Mouse (Mus musculus): Measurements from ENCODE around the gene Mxd4. TPM values are rescaled to one million over a fixed set of nuclear protein-coding genes. Genes with fewer than 3 reads are reported as not detected.

The Mxd4 gene
- polyA plus RNA-seq, 1 experiment from 2014 or later, result 50.3 TPM

DNA sequence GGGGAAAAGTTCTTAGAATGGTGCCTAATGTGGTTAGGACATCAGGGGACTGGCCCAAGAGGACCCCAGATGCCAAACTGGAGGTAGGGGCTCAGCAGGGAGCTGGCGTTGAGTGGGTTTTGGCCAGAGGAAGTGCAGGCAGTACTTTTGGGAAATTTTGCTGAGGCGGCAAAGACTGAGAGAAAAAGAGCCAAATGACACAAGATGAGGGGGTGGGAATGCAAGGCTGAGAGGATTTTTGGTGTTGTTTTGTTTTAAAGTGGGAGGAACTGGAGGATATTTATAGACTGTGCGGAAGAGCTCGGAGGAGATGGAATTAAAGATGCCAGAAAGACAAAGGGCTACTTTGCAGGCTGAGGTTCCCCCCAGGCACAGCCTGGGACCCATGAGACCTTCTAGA is 16.8 kb downstream of the Mxd4 start:
- no peak for DNase-seq (ENCODE audit: low spot score)

- no peak for DNase-seq (ENCODE audit: low spot score)
These were observed 17.6 kb downstream of the Mxd4 start for GRCm38 (mm10) chr5:34169954-34170353.

DNA sequence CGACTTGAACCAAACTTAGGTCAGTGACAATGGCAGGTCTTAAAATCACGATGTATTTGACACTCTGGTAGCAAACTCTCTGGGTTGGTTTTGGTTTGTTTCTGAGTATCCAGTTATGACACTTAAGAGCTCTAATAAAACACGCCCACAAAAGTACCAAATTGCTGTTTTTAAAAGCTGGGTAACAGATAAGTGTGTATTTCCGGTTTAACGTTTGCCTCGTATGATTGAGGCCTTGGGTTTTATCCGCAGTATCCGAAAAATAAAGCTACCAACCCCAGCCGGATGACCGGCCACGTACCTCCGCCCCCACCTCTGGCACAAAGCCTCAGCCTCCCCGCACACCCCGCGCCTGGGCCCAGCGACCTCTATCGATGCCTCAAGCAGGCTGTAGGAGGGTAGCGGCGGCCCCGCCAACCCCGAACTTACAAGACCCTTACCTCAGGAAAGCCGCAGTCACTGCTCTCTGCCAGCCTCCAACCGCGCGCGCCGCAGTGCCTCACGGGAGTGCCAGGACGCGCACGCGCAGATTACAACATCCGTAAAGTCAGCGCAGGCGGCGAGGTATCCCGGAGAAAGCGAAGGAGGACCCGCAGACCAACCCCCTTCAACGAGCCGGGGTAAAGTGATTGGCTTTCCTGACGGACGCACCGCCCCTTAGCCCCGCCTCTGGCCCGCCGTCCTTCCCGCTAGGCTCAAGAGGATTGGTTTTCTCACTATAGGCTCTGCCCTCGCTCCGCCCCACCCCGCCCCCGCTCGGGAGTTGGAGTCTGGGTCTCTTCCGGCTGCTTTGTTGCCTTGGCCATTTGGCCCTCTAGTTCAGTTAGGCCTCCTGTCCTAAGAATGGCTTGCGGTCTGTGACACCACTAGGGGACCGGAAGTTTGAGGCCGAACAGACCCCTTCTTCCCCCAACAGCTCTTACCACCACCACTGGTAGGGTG is 18.3 kb downstream of the Mxd4 start, which contains the start of the genes Poln and Haus3:
TSS of gene Poln (minus strand) at position 499 of the 942 bp plus-strand sequence.
TSS of gene Haus3 (minus strand) at position 578 of the 942 bp plus-strand sequence.
- DNase-seq (ENCODE audit: low spot score), result peak; percentile 99

DNA sequence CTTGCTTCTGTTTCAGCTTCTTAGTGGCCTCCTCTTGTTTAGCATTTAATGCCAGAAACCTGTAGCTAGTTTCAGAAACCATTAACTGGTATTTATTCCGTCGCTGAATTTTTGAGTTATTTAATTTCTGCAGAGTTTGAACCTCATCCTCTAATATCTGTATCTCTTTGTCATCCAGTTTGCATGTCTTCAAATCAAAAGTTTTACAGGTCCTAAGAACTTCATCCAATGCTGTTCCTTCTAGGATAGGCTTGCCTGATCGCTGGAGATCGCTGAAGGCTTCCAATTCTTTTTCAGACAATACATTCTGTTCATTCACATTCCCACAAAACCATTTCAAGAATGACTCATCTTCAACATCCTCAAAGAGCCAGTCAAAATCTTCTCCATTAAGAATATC is 19.7 kb downstream of the Mxd4 start:
- DNase-seq (ENCODE audit: low spot score), result no peak

DNA sequence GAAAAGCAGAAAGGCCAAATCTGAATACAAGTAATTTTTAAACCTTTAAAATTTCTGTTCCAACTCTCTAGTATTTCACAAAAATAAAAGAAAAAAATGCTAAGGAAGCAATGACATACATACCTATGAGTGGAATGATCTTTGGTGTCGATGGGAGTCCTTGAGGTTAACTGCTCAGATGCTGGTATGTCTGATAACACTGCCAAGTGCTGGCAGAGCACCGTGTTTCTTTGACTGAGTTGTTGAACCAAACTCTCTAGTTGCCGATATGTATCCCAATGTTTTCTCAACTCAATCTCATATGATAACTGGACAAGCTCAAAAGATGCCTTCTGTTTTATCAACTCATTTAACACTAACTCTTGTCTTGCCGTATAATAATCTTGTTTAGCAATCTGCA is 21.7 kb downstream of the Mxd4 start:
- DNase-seq (ENCODE audit: low spot score), result no peak

GRCm38 (mm10) chr5:34148476-34148875 is 39.0 kb downstream of the Mxd4 start:
- no peak for DNase-seq (ENCODE audit: low spot score)

GRCm38 (mm10) chr5:34147554-34147953 is 40.0 kb downstream of the Mxd4 start:
- no peak for DNase-seq (ENCODE audit: low spot score)

- DNase-seq (ENCODE audit: low spot score), result peak; percentile 69
These were observed 47.8 kb downstream of the Mxd4 start for GRCm38 (mm10) chr5:34139751-34140150.

DNA sequence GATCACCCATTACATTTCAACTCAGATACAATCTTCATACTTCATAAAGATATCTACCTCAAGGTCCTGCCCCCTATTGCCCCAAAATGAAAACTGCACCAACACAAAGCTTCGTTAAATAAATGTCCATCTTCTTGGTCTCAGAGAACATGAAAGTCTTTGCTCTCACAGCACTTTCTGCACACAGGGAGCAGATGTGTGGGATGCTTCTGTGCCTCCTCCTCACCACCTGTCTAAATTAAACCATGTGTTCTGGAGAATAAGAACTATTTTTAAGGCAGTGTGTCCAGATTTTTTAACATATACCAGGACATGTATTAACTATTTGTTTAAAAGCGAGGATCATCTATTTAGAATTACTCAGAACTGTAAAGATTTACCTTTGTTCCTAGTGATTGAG is 54.8 kb downstream of the Mxd4 start:
- no peak for DNase-seq (ENCODE audit: low spot score)

DNA sequence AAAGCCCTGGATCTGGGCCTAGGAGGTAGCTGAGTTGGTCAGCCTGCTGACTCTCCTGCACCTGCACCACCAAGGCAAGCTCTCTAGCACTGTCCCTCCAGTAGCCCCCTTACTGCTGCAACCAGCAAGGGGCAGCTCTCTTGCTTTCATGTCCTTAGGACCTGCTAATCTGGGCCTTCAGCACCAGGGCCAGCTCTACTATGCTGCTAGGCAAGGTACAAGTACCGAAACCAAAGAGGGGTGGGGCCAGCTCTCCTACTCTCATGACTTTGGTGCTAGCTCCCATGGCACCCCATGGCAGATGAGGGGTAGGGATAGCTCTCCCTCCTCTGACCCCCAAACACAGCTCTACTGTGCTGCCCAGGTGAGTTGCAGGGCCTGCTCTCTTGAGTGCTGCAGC is 63.4 kb downstream of the Mxd4 start:
- DNase-seq (ENCODE audit: low spot score), result no peak

Other genes with a start within 250 kb of the Mxd4 start
- 43.4 and 48.0 TPM in 2 replicates for gene Gm1673, start 204.3 kb downstream of the Mxd4 start, polyA plus RNA-seq (2015; fragmentation: Nextera tagmentation; extraction: Ambion mirVana)
- gene Nat8l, start 191.7 kb downstream of the Mxd4 start, polyA plus RNA-seq (2015; fragmentation: Nextera tagmentation; extraction: Ambion mirVana), result 0.22 and 0.23 TPM in 2 replicates
- 0.58 and 0.96 TPM in 2 replicates for gene Poln, start 18.3 kb downstream of the Mxd4 start, polyA plus RNA-seq (2015; fragmentation: Nextera tagmentation; extraction: Ambion mirVana)
- 67.1 and 68.3 TPM in 2 replicates for gene Haus3, start 18.2 kb downstream of the Mxd4 start, polyA plus RNA-seq (2015; fragmentation: Nextera tagmentation; extraction: Ambion mirVana)
- 10.0 and 12.7 TPM in 2 replicates for gene Zfyve28, start 100.7 kb upstream of the Mxd4 start, polyA plus RNA-seq (2015; fragmentation: Nextera tagmentation; extraction: Ambion mirVana)
- not detected in 2 replicates for gene Cfap99, start 100.9 kb upstream of the Mxd4 start, polyA plus RNA-seq (2015; fragmentation: Nextera tagmentation; extraction: Ambion mirVana)
- 138 TPM in 2 replicates for gene Rnf4, start 148.6 kb upstream of the Mxd4 start, polyA plus RNA-seq (2015; fragmentation: Nextera tagmentation; extraction: Ambion mirVana)
- 7.0 and 10.3 TPM in 2 replicates for gene Fam193a, start 182.2 kb upstream of the Mxd4 start, polyA plus RNA-seq (2015; fragmentation: Nextera tagmentation; extraction: Ambion mirVana)

Data from thymus, postnatal 0 days (tissue).